Mouse (Mus musculus): Measurements from ENCODE around the gene Gemin6.
"Not testable (repeated sequence)": the region's sequence is repeated elsewhere in the genome, so short reads cannot be mapped to it uniquely, and the experiment has no call there.

The Gemin6 gene

GRCm38 (mm10) chr17:80235477-80235876 is 11.2 kb downstream of the Gemin6 start:
- no peak for DNase-seq

- no peak for DNase-seq
Measured at GRCm38 (mm10) chr17:80236805-80237204, 12.6 kb downstream of the Gemin6 start.

- DNase-seq: no peak
Measured at GRCm38 (mm10) chr17:80237475-80237874, 13.2 kb downstream of the Gemin6 start.

- no peak for DNase-seq
Measured at GRCm38 (mm10) chr17:80241594-80241993, 17.4 kb downstream of the Gemin6 start.

- no peak for DNase-seq
Measured at GRCm38 (mm10) chr17:80243116-80243515, 18.9 kb downstream of the Gemin6 start.

- no peak for DNase-seq
Measured at GRCm38 (mm10) chr17:80252757-80253525, 28.7 kb downstream of the Gemin6 start.

- no peak for DNase-seq
Measured at GRCm38 (mm10) chr17:80254421-80254820, 30.2 kb downstream of the Gemin6 start.

- no peak for DNase-seq
Measured at GRCm38 (mm10) chr17:80255208-80255607, 31.0 kb downstream of the Gemin6 start.

GRCm38 (mm10) chr17:80267065-80267464 is 42.8 kb downstream of the Gemin6 start:
- no peak for DNase-seq

GRCm38 (mm10) chr17:80268151-80268550 is 43.9 kb downstream of the Gemin6 start:
- DNase-seq: no peak

GRCm38 (mm10) chr17:80270622-80271021 is 46.4 kb downstream of the Gemin6 start:
- DNase-seq: not testable (repeated sequence)

Measured in thymus, adult 18-20 months (tissue).